Mouse (Mus musculus) liver, adult 2 months (tissue): Measurements from ENCODE around the gene Gm28372. TPM values are rescaled to one million over a fixed set of nuclear protein-coding genes. Genes with fewer than 3 reads are reported as not detected.

Source experiments
- DNase-seq: peaks from one replicate; pipeline ENCODE4 v3.0.0-alpha.2; 2011; ENCODE audit warnings: low read depth, low spot score; ENCODE audit errors: extremely low read depth
- H3K27ac ChIP-seq: fragments of 200-500 bp; replicated peaks from 2 replicates; pipeline ENCODE4 v1.5.1; 2012; ENCODE audit warnings: low read depth, mild to moderate bottlenecking, control low read depth, inconsistent platforms, low read length; ENCODE audit not compliant: insufficient read depth
- H3K27me3 ChIP-seq: fragments of 200-500 bp; 2 replicates; pipeline ENCODE4 v1.6.1; 2012; ENCODE audit warnings: mild to moderate bottlenecking, moderate library complexity, low read length, inconsistent platforms; ENCODE audit not compliant: control insufficient read depth, insufficient read depth
- H3K36me3 ChIP-seq: fragments of 200-500 bp; 2 replicates; pipeline ENCODE4 v1.6.1; 2012; ENCODE audit warnings: low read length, inconsistent platforms; ENCODE audit not compliant: control insufficient read depth, insufficient read depth
- H3K4me1 ChIP-seq: fragments of 200-500 bp; 2 replicates; pipeline ENCODE4 v1.6.1; 2011; ENCODE audit warnings: low read length; ENCODE audit not compliant: control insufficient read depth, insufficient read depth
- H3K4me3 ChIP-seq: fragments of 200-500 bp; 2 replicates; pipeline ENCODE4 v1.5.1; 2011; ENCODE audit warnings: low read depth, mild to moderate bottlenecking, control low read depth, low read length, moderate library complexity; ENCODE audit not compliant: insufficient read depth
- H3K79me2 ChIP-seq: fragments of 200-500 bp; 2 replicates; pipeline ENCODE4 v1.6.1; 2012; ENCODE audit warnings: inconsistent platforms, mild to moderate bottlenecking, low read length, moderate library complexity; ENCODE audit not compliant: control insufficient read depth, insufficient read depth
- H3K9ac ChIP-seq: fragments of 200-500 bp; 2 replicates; pipeline ENCODE4 v1.6.1; 2012; ENCODE audit warnings: low read depth, mild to moderate bottlenecking, control low read depth, inconsistent platforms, low read length
- CTCF ChIP-seq: fragments of 200-500 bp; IDR thresholded peaks from 2 replicates; pipeline ENCODE4 v1.5.1; 2011; ENCODE audit warnings: low read depth, low read length, control low read depth
- POLR2A ChIP-seq: fragments of 200-500 bp; IDR thresholded peaks from 2 replicates; pipeline ENCODE4 v1.6.1; 2011; ENCODE audit warnings: low read length, control low read depth; ENCODE audit not compliant: insufficient read depth; ENCODE audit errors: extremely low read depth
- WGBS: fragments of 180-500 bp; shearing (Covaris S2); methylation state at CpG from one replicate; pipeline ENCODE4 v1.1.7; 2018; 5-methylcytosine and 5-hydroxymethylcytosine counted together
- polyA plus RNA-seq: library from polyadenylated mRNA; depleted of rRNA; stranded (reverse); fragments of >200 nt; gene quantifications from 2 replicates; pipeline ENCODE4 v1.2.3, GENCODE M21; 2012; rRNA removed
- total RNA-seq: library from RNA; depleted of rRNA; stranded (reverse); fragments of >200 nt; gene quantifications from 2 replicates; pipeline ENCODE4 v1.2.3, GENCODE M21; 2014; rRNA removed

The Gm28372 gene
- total and polyA plus RNA-seq, 2 experiments, result not detected

DNA sequence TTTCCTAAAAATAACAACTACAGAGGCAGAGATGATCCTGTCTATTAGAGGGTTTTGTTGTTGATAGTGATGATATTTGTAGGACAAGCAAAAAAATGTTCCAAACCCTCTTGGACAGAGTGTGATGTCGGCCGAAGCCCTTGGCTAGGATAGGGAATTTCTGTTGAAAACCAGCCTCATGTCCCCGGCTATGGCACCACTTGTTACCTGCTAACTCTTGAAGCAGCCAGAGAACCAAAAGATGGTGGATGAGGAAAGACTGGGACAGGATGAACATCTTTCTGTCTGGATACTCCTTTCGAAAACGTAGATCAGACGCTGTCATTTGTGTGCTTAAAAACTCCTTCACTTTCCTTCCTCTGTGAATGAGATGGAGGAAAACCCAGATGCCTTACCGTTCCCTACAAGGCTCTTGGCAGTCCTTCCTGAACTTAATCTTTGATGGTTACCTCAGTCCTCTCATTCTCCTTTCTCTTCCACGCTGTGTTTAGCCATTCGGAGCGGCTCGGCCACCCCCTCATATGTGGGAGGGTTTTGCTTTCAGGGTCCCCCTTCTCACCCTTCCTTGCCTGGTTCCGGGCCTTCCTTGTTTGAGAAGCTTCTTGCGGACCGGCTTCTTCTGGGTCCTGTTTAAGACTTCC, 46.2 kb downstream of the Gm28372 start:
- Histone ChIP-seq H3K4me1 (peaks cover 9% of the 10 kb centered on the region), H3K36me3 (no peaks in the 10 kb centered on the region), H3K27me3 (no peaks in the 10 kb centered on the region), H3K79me2 (peaks cover 27% of the 10 kb centered on the region; the same call in 1 of the 2 replicates), H3K4me3 (peak overlapping the region; percentile 6; the same call in 1 of the 2 replicates), H3K9ac (peak overlapping the region; percentile 21; the same call in 1 of the 2 replicates), H3K27ac (no peak overlapping the region)
- no peak for TF ChIP-seq POLR2A
- TF ChIP-seq CTCF, result no peak
- 71% methylated on average over 14 of the region's 14 CpGs for WGBS
- no peak for DNase-seq

DNA sequence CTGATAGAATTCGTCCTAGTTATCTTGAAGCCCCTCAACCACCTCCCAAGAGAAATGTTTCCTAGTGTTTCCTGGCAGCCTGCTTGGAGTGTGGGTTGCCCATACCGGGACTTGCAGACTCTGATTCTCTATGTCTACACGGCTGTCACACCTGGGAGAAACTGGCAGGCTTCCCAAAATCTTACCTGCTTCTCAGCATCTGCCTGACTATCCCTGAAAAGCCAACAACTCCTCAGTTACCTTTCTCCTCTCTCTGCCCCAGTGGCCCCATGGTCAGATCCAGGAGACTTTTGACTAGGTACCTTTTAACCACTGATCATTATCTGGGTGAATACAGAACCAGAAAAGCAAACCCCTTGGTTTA, 46.7 kb downstream of the Gm28372 start:
- Histone ChIP-seq H3K36me3 (no peaks in the 10 kb centered on the region), H3K4me1 (peaks cover 9% of the 10 kb centered on the region), H3K9ac (no peak overlapping the region), H3K27ac (no peak overlapping the region), H3K79me2 (peaks cover 29% of the 10 kb centered on the region; the same call in 1 of the 2 replicates), H3K27me3 (no peaks in the 10 kb centered on the region), H3K4me3 (no peak overlapping the region)
- no peak for TF ChIP-seq CTCF
- no peak for TF ChIP-seq POLR2A
- 40% methylated on average over 3 of the region's 3 CpGs for WGBS
- DNase-seq, result no peak

DNA sequence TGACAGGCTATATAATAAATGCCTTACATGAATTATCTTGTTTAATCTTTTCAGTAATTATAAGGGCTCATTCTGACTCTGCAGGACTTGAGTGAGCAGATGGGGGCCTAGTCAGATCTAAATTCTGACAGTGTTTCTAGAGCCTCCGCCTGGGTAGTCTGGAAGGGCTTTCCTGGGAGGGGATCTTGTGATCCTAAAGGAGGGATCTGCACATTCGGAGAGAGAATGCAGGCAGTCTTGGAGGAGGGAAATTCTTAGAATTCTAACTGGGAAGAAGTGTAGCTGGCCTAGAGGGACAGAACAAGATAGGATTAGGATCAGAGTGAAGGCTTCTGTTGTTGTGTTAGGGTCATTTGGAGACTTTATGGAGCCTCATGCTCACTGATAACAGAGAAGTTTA, 47.2 kb downstream of the Gm28372 start:
- DNase-seq, result no peak
- no peak for TF ChIP-seq CTCF
- no peak for TF ChIP-seq POLR2A
- Histone ChIP-seq H3K36me3 (no peaks in the 10 kb centered on the region), H3K4me3 (no peak overlapping the region), H3K4me1 (peaks cover 9% of the 10 kb centered on the region), H3K27me3 (no peaks in the 10 kb centered on the region), H3K79me2 (peaks cover 30% of the 10 kb centered on the region; the same call in 1 of the 2 replicates), H3K27ac (no peak overlapping the region), H3K9ac (no peak overlapping the region)
- 82% methylated on average over 2 of the region's 2 CpGs for WGBS

DNA sequence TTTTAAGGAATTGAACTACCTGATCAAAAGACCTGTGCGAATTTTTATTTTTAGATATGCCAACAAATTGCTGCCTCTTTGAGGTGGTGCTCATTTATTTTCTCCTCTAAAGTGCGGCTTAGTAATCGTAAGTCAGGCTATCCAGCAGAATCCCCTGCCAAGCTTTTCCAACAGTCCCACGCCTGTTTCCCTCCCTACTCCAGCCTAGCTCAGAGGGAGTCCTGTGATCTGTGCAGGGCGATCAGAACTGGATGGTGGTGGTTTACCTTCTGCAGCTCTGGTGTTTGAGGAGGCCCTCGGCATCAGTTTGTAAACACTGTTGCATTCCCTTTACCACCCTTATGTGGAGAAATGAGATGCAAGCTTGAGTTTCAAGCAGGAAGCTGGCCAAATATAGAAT, 48.4 kb downstream of the Gm28372 start:
- no peak for DNase-seq
- Histone ChIP-seq H3K4me3 (no peak overlapping the region), H3K27me3 (no peaks in the 10 kb centered on the region), H3K36me3 (no peaks in the 10 kb centered on the region), H3K27ac (no peak overlapping the region), H3K9ac (no peak overlapping the region), H3K4me1 (peaks cover 9% of the 10 kb centered on the region), H3K79me2 (peaks cover 38% of the 10 kb centered on the region; the same call in 1 of the 2 replicates)
- no peak for TF ChIP-seq CTCF
- TF ChIP-seq POLR2A, result no peak
- whole genome bisulfite sequencing, result 75% methylated on average over 6 of the region's 6 CpGs

DNA sequence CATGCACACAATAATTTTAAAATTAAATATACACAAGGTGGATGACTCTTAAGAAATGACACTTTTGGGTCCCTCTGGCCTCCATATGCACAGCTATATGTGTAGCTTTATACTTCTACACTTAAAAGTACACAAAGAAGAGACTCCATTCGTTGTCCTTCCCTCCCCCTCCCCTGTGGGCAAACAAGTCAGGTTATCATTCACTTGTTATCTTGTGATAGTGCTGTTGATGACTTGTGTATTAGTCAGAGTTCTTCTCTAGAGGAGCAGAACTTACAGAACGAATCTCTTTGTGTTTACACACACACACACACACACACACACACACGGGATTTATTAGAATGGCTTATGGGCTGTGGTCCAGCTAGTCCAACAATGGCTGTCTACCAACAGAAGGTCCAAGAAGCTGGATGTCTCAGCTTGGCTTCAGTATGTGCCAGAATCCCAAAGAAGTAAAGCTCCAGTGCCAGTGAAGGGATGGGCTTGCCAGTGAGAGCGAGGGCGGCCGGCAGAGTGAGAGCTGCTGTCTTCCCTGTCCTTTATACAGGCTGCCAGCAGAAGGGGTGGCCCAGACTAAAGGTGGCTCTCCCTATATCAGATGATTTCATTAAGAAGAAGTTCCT, 49.8 kb downstream of the Gm28372 start:
- Histone ChIP-seq H3K27me3 (no peaks in the 10 kb centered on the region), H3K4me3 (no peak overlapping the region), H3K79me2 (peaks cover 47% of the 10 kb centered on the region; the same call in 1 of the 2 replicates), H3K9ac (no peak overlapping the region), H3K27ac (no peak overlapping the region), H3K4me1 (peaks cover 3% of the 10 kb centered on the region; the same call in 1 of the 2 replicates), H3K36me3 (no peaks in the 10 kb centered on the region)
- TF ChIP-seq POLR2A (no peak), CTCF (no peak)
- DNase-seq, result no peak
- 55% methylated on average over 6 of the region's 6 CpGs for WGBS

Other genes with a start within 250 kb of the Gm28372 start
- gene Snrpb, start 225.8 kb upstream of the Gm28372 start, total RNA-seq, result 53.6 and 72.0 TPM in 2 replicates
- 143 and 209 TPM in 2 replicates for gene Snrpb, start 225.8 kb upstream of the Gm28372 start, polyA plus RNA-seq
- gene Tmc2, start 210.0 kb upstream of the Gm28372 start, total RNA-seq, result not detected in 2 replicates
- gene Tmc2, start 210.0 kb upstream of the Gm28372 start, polyA plus RNA-seq, result not detected in 2 replicates
- 12.2 and 12.6 TPM in 2 replicates for gene Nop56, start 130.8 kb upstream of the Gm28372 start, total RNA-seq
- gene Nop56, start 130.8 kb upstream of the Gm28372 start, polyA plus RNA-seq, result 15.1 and 27.0 TPM in 2 replicates
- gene Idh3b, start 120.7 kb upstream of the Gm28372 start, total RNA-seq, result 288 and 295 TPM in 2 replicates
- 230 and 257 TPM in 2 replicates for gene Idh3b, start 120.7 kb upstream of the Gm28372 start, polyA plus RNA-seq
- gene Ebf4, start 110.1 kb upstream of the Gm28372 start, total RNA-seq, result 0.07 and 0.09 TPM in 2 replicates
- gene Ebf4, start 110.1 kb upstream of the Gm28372 start, polyA plus RNA-seq, result 0.19 and 0.22 TPM in 2 replicates
- gene Cpxm1, start 7.7 kb upstream of the Gm28372 start, total RNA-seq, result 0.46 and 0.54 TPM in 2 replicates
- 1.4 and 1.6 TPM in 2 replicates for gene Cpxm1, start 7.7 kb upstream of the Gm28372 start, polyA plus RNA-seq
- gene 1700020A23Rik, start within 50 bp of the Gm28372 start, total RNA-seq, result not detected in 2 replicates
- gene 1700020A23Rik, start within 50 bp of the Gm28372 start, polyA plus RNA-seq, result not detected in 2 replicates
- gene Tmem239, start 1.2 kb downstream of the Gm28372 start, total RNA-seq, result not detected in 2 replicates
- gene Tmem239, start 1.2 kb downstream of the Gm28372 start, polyA plus RNA-seq, result not detected in 2 replicates
- gene Vps16, start 19.1 kb downstream of the Gm28372 start, total RNA-seq, result 25.6 and 27.2 TPM in 2 replicates
- 22.6 and 43.2 TPM in 2 replicates for gene Vps16, start 19.1 kb downstream of the Gm28372 start, polyA plus RNA-seq
- 6.3 and 7.2 TPM in 2 replicates for gene Pced1a, start 19.5 kb downstream of the Gm28372 start, total RNA-seq
- gene Pced1a, start 19.5 kb downstream of the Gm28372 start, polyA plus RNA-seq, result 23.3 and 29.0 TPM in 2 replicates
- gene Ptpra, start 45.0 kb downstream of the Gm28372 start, total RNA-seq, result 24.8 and 25.9 TPM in 2 replicates
- gene Ptpra, start 45.0 kb downstream of the Gm28372 start, polyA plus RNA-seq, result 19.6 and 23.9 TPM in 2 replicates
- 10.9 and 15.7 TPM in 2 replicates for gene Mrps26, start 158.5 kb downstream of the Gm28372 start, total RNA-seq
- gene Mrps26, start 158.5 kb downstream of the Gm28372 start, polyA plus RNA-seq, result 38.1 and 38.4 TPM in 2 replicates
- gene Oxt, start 170.9 kb downstream of the Gm28372 start, total RNA-seq, result not detected in 2 replicates
- gene Oxt, start 170.9 kb downstream of the Gm28372 start, polyA plus RNA-seq, result not detected in 2 replicates
- not detected in 2 replicates for gene Avp, start 177.3 kb downstream of the Gm28372 start, total RNA-seq
- not detected in 2 replicates for gene Avp, start 177.3 kb downstream of the Gm28372 start, polyA plus RNA-seq
- gene Fastkd5, start 224.8 kb downstream of the Gm28372 start, total RNA-seq, result 6.3 and 6.7 TPM in 2 replicates
- gene Fastkd5, start 224.8 kb downstream of the Gm28372 start, polyA plus RNA-seq, result 2.0 and 2.1 TPM in 2 replicates
- 1.0 and 1.8 TPM in 2 replicates for gene Ubox5, start 224.8 kb downstream of the Gm28372 start, total RNA-seq
- gene Ubox5, start 224.8 kb downstream of the Gm28372 start, polyA plus RNA-seq, result 3.4 and 3.7 TPM in 2 replicates
- 8.0 and 11.3 TPM in 2 replicates for gene Lzts3, start 237.6 kb downstream of the Gm28372 start, total RNA-seq
- gene Lzts3, start 237.6 kb downstream of the Gm28372 start, polyA plus RNA-seq, result 26.9 and 30.7 TPM in 2 replicates